Mouse (Mus musculus) NIH3T3 (cell line): ENCODE measurements around the gene Tnfsf9.

ENCODE experiments used
- DNase-seq: peaks from one replicate; pipeline ENCODE4 v3.0.0-alpha.2; 2012; ENCODE audit warnings: low read depth

Tnfsf9 gene

GRCm38 (mm10) chr17:57134693-57135092 lies 29.6 kb downstream of the Tnfsf9 start:
- no peak for DNase-seq

GRCm38 (mm10) chr17:57135635-57136034 lies 30.5 kb downstream of the Tnfsf9 start:
- no peak for DNase-seq

- no peak for DNase-seq
Observed at GRCm38 (mm10) chr17:57138676-57139075, 33.6 kb downstream of the Tnfsf9 start.

GRCm38 (mm10) chr17:57139708-57140107 lies 34.6 kb downstream of the Tnfsf9 start:
- no peak for DNase-seq

GRCm38 (mm10) chr17:57143704-57144103 lies 38.6 kb downstream of the Tnfsf9 start:
- no peak for DNase-seq

GRCm38 (mm10) chr17:57145115-57145514 lies 40.0 kb downstream of the Tnfsf9 start:
- no peak for DNase-seq

GRCm38 (mm10) chr17:57148343-57148742 lies 43.2 kb downstream of the Tnfsf9 start:
- DNase-seq, result no peak

- DNase-seq, result no peak
Observed at GRCm38 (mm10) chr17:57148994-57149803, 44.1 kb downstream of the Tnfsf9 start, which contains the start of gene Cd70. Gene Cd70 (minus strand): TSS chr17:57149777.

GRCm38 (mm10) chr17:57153006-57153405 lies 47.9 kb downstream of the Tnfsf9 start:
- no peak for DNase-seq

- DNase-seq, result no peak
Observed at GRCm38 (mm10) chr17:57153787-57154186, 48.7 kb downstream of the Tnfsf9 start.
